Mouse (Mus musculus) G1E (cell line): Measurements from ENCODE around the gene Ttc28. TPM values are rescaled to one million over a fixed set of nuclear protein-coding genes. Genes with fewer than 3 reads are reported as not detected.

Source experiments
- ATAC-seq: 2 replicates; pipeline ENCODE4 v1.8.0; 2016; ENCODE audit warnings: mild to moderate bottlenecking; ENCODE audit not compliant: insufficient number of reproducible peaks, poor library complexity, low FRiP score, severe bottlenecking; ENCODE audit errors: extremely low read depth
- DNase-seq: peaks from one replicate; pipeline ENCODE4 v3.0.0; 2012; ENCODE audit warnings: low spot score
- H3K27me3 ChIP-seq: 2 replicates; pipeline ENCODE4 v1.6.1; 2012; ENCODE audit warnings: mild to moderate bottlenecking, low read length, inconsistent platforms; ENCODE audit not compliant: insufficient read depth
- H3K36me3 ChIP-seq: replicated peaks from 2 replicates; pipeline ENCODE3; 2012; ENCODE audit warnings: mild to moderate bottlenecking, inconsistent platforms
- H3K4me1 ChIP-seq: 2 replicates; pipeline ENCODE4 v1.6.1; 2012; ENCODE audit warnings: low read depth, low read length, inconsistent platforms, mixed read lengths; ENCODE audit not compliant: insufficient read depth
- H3K4me3 ChIP-seq: 2 replicates; pipeline ENCODE4 v1.5.1; 2012; ENCODE audit warnings: low read depth, mild to moderate bottlenecking, inconsistent platforms, low read length, moderate library complexity, mixed read lengths
- H3K9me3 ChIP-seq: replicated peaks from 2 replicates; pipeline ENCODE4 v1.6.1; 2012; ENCODE audit warnings: inconsistent platforms
- CTCF ChIP-seq: IDR thresholded peaks from 2 replicates; pipeline ENCODE4 v1.5.1; 2012; ENCODE audit warnings: low read depth, low read length, inconsistent platforms, mixed read lengths
- GATA1 ChIP-seq: IDR thresholded peaks from 2 replicates; pipeline ENCODE4 v1.6.1; 2012; ENCODE audit warnings: borderline replicate concordance, low read length, inconsistent platforms, mixed read lengths
- GATA2 ChIP-seq: IDR thresholded peaks from 2 replicates; pipeline ENCODE4 v1.6.1; 2012; ENCODE audit warnings: low read depth, low read length, inconsistent platforms, borderline replicate concordance
- POLR2AphosphoS5 ChIP-seq: IDR thresholded peaks from 2 replicates; pipeline ENCODE4 v1.6.1; 2012; ENCODE audit warnings: low read depth, low read length, inconsistent platforms; ENCODE audit not compliant: insufficient replicate concordance
- TAL1 ChIP-seq: conservative IDR thresholded peaks from 2 replicates; pipeline ENCODE4 v1.6.1; 2012; ENCODE audit warnings: low read depth, low read length, inconsistent platforms, mixed read lengths
- polyA plus RNA-seq: library from polyadenylated mRNA; stranded (reverse); fragments of >175 nt; gene quantifications from 2 replicates; pipeline ENCODE4 v1.2.3, GENCODE M21; 2012
- total RNA-seq, 2 experiments: library from RNA; stranded (forward) in 1 of 2; stranded (reverse) in 1 of 2; fragments of 200-1000 nt in 1 of 2; fragments of >200 nt in 1 of 2; fragmentation: Nextera tagmentation in 1 of 2; gene quantifications; 2 replicates each; pipeline ENCODE4 v1.2.3; 2014 to 2017

Gene Ttc28
- total and polyA plus RNA-seq, 3 experiments = 0.28 to 2.0 (median 0.55) TPM

DNA sequence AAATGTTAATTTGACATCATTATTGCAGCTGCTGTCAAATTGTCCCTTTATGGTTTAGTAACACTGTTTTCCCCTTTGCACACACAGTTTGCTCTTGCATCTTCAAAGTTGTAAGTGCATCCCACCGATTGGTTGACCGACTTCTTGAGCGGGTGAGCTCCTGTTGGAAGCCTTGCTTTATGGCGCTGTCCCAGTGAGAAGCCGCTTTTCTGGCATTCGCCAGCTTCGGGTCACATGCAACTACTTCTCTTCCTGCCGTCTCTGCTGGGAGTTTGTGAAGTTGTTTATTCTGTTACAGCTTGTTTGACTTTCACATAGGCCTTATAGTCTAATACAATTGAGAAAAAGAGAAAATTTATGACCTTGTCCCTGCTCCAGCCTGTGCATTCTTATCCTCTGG lies 250.5 kb downstream of the Ttc28 start:
- H3K27me3 ChIP-seq = peaks cover 7% of the 10 kb centered on the region; the same call in 1 of the 2 replicates
- H3K9me3 ChIP-seq = no peaks in the 10 kb centered on the region
- H3K4me1 ChIP-seq = no peaks in the 10 kb centered on the region
- no peaks in the 10 kb centered on the region for H3K36me3 ChIP-seq
- no peak for ATAC-seq
- no peak overlapping the region for H3K4me3 ChIP-seq
- no peak for TF ChIP-seq CTCF
- no peak for TF ChIP-seq GATA1
- TF ChIP-seq POLR2AphosphoS5 = no peak
- no peak for TF ChIP-seq TAL1
- no peak for TF ChIP-seq GATA2
- DNase-seq = no peak

DNA sequence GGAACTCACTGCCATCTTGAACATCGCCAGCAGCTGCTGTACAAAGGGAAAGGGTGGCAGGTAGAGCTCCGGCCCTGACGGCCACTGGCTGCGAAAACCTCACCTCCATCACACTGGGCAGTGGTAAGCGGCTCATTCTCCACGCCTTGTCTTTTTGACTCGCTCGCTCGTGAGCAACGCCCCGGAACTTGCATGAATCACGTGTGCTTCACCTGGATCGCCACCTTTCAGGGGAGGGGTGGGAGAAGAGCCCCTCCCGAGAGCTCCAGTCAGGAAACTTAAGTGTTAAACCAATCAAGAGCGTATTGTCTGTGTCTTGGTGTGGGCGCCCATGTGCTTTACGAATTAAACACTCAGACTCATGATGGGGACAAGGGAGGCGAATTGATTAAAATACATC lies 252.0 kb downstream of the Ttc28 start:
- Histone ChIP-seq H3K36me3 (no peaks in the 10 kb centered on the region), H3K4me1 (no peaks in the 10 kb centered on the region), H3K9me3 (no peaks in the 10 kb centered on the region), H3K4me3 (no peak overlapping the region), H3K27me3 (peaks cover 5% of the 10 kb centered on the region; the same call in 1 of the 2 replicates)
- no peak for DNase-seq
- no peak for TF ChIP-seq POLR2AphosphoS5
- no peak for TF ChIP-seq GATA2
- no peak for TF ChIP-seq TAL1
- no peak for TF ChIP-seq GATA1
- no peak for TF ChIP-seq CTCF
- no peak for ATAC-seq

DNA sequence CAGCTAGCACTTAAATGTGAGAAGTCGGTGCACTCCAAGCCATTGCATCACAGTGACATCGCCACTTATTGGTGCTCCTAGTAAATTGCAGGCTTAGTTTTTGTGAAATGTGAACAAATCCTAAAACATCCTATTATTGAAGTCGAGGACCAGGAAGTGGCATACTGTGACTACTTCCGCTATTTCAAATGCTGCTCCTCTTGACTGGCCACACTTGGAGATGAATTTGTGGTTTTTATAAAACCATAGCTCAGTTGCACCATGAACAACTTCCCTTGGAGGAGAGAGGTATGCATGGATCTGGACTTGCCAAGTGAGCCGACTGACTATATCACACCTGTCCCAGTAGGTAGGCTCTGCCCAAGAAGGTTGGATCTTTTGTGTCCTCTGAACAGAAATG lies 253.5 kb downstream of the Ttc28 start:
- Histone ChIP-seq H3K36me3 (no peaks in the 10 kb centered on the region), H3K9me3 (no peaks in the 10 kb centered on the region), H3K4me1 (no peaks in the 10 kb centered on the region), H3K27me3 (peaks cover 8% of the 10 kb centered on the region; the same call in 1 of the 2 replicates), H3K4me3 (no peak overlapping the region)
- no peak for TF ChIP-seq GATA2
- TF ChIP-seq CTCF = no peak
- no peak for TF ChIP-seq POLR2AphosphoS5
- no peak for TF ChIP-seq TAL1
- TF ChIP-seq GATA1 = no peak
- ATAC-seq (no peak), DNase-seq (no peak)

DNA sequence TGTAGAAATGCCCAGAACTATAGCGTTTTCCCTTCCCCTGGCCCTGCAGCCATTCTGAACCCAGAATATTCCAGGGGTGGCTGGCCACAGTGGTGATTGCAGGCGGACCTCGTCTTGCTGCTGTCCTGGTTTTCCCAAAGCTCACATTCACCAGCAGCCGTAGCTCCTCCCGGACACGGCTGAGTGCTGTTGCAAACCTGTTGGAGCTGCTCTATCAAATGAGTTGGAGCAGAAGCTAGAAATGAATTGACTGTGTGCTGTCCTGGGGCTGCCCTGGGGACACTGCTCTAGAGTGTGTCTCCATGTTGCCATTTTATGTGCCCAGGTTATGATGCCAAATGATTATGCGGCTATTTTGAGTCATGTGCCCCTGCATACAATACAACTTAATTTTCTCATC lies 254.2 kb downstream of the Ttc28 start:
- TF ChIP-seq GATA1 (no peak), POLR2AphosphoS5 (no peak), TAL1 (no peak), CTCF (no peak), GATA2 (no peak)
- no peak for ATAC-seq
- Histone ChIP-seq H3K27me3 (peaks cover 11% of the 10 kb centered on the region; the same call in 1 of the 2 replicates), H3K9me3 (no peaks in the 10 kb centered on the region), H3K36me3 (no peaks in the 10 kb centered on the region), H3K4me1 (no peaks in the 10 kb centered on the region), H3K4me3 (no peak overlapping the region)
- DNase-seq = no peak

DNA sequence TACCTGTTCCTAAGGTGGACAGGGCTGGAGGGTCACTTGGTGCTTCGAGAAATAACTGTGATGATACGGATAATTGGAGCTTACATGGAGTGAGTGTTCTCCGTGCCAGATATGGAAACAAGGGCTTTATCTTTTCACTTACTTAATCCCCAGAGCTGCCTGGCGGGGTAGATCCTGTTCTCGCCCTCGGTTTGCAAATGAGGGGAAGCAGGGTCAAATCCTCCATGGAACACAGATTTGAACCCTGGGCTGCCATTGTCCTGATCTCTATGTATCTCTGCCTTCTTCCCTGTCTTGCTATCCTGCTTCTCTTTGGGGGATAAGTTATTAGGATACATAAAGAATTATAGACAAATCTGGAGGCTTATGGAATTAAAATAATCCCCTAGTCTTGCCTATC lies 257.7 kb downstream of the Ttc28 start:
- Histone ChIP-seq H3K4me1 (no peaks in the 10 kb centered on the region), H3K9me3 (no peaks in the 10 kb centered on the region), H3K36me3 (no peaks in the 10 kb centered on the region), H3K4me3 (no peak overlapping the region), H3K27me3 (peaks cover 11% of the 10 kb centered on the region; the same call in 1 of the 2 replicates)
- no peak for DNase-seq
- no peak for ATAC-seq
- TF ChIP-seq POLR2AphosphoS5 (no peak), CTCF (no peak), GATA1 (no peak), TAL1 (no peak), GATA2 (no peak)

DNA sequence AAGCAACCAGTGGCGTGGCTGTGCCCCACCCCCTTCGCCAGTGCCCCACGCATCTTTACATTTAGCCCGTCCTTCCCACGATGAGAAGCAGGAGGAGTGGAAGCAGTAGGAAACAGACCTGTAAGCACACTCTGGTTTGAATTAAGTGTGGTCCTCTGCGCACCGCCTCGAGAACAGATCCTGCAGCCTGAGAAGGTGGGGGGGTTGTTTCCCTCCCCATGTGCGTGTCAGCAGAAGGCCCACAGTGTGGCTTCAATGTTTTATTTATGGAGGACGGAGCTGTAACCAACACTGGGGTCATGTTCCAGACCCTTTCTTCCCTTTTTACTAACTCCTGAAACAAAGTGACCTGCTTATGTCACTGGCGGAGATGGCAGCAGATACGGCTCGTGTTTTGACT lies 258.1 kb downstream of the Ttc28 start:
- no peak for DNase-seq
- no peak for ATAC-seq
- Histone ChIP-seq H3K4me1 (no peaks in the 10 kb centered on the region), H3K36me3 (no peaks in the 10 kb centered on the region), H3K4me3 (no peak overlapping the region), H3K27me3 (peaks cover 11% of the 10 kb centered on the region; the same call in 1 of the 2 replicates), H3K9me3 (no peaks in the 10 kb centered on the region)
- TF ChIP-seq GATA2 = no peak

DNA sequence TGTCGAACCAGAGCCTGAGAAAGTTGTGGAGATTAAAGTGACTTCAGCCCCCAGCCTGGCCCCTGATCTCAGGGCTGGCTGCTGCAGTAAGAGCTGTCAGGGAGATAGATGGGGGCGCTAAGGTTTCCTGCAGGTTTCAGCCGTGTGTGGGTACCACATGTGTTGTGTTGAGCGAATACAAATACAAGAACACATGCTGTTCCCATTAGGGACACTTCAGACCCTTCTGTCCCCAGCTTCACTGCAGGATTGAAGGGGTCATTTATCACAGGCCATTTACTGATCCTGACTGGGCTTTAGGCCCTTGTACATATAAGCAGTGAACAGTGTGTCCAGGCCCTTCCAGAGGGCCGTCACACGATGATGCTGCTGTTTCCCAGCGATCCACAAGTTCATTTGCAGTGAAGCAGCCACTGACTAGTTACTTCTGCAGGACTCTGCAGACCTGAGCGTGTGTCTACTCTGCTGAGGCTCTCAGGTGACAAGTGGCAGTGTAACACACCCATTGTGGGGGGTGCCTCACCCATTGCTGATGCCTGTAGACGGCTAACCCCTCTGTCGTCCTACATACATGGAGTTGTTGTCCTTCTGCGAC lies 258.7 kb downstream of the Ttc28 start:
- TF ChIP-seq POLR2AphosphoS5 (no peak), TAL1 (no peak), CTCF (no peak), GATA2 (no peak), GATA1 (no peak)
- no peak for DNase-seq
- Histone ChIP-seq H3K9me3 (no peaks in the 10 kb centered on the region), H3K4me3 (no peak overlapping the region), H3K27me3 (peaks cover 11% of the 10 kb centered on the region; the same call in 1 of the 2 replicates), H3K4me1 (no peaks in the 10 kb centered on the region), H3K36me3 (no peaks in the 10 kb centered on the region)
- ATAC-seq = no peak
